Mouse (Mus musculus) limb, embryonic 14.5 days (tissue): ENCODE data around the gene Pck2. TPM values are rescaled to one million over a fixed set of nuclear protein-coding genes. Genes with fewer than 3 reads are reported as not detected.
A peak's percentile ranks its signal among the peaks of the same experiment; 100 is the strongest.

Experiments used
- ATAC-seq: fragments of 200-750 bp; cut with Nextera tagmentation; 2 replicates; pipeline ENCODE4 v1.8.0; 2017; ENCODE audit warnings: low read depth, moderate number of reproducible peaks, moderate TSS enrichment; ENCODE audit not compliant: low FRiP score
- DNase-seq: peaks from one replicate; pipeline ENCODE4 v3.0.0-alpha.2; 2015; ENCODE audit warnings: low spot score
- H3K27ac ChIP-seq: fragments of 300-500 bp; sonication (generic); replicated peaks from 2 replicates; pipeline ENCODE4 v1.5.1; 2014; ENCODE audit warnings: low read depth, mild to moderate bottlenecking, low read length, moderate library complexity, mixed read lengths
- H3K27me3 ChIP-seq: fragments of 300-500 bp; sonication (generic); 2 replicates; pipeline ENCODE4 v1.6.1; 2014; ENCODE audit warnings: low read length, mixed read lengths; ENCODE audit not compliant: control insufficient read depth, insufficient read depth
- H3K36me3 ChIP-seq: fragments of 300-500 bp; sonication (generic); 2 replicates; pipeline ENCODE4 v1.6.1; 2014; ENCODE audit warnings: mild to moderate bottlenecking, low read length, moderate library complexity, mixed read lengths; ENCODE audit not compliant: control insufficient read depth, insufficient read depth
- H3K4me1 ChIP-seq: fragments of 300-500 bp; sonication (generic); 2 replicates; pipeline ENCODE4 v1.6.1; 2014; ENCODE audit warnings: antibody characterized with exemption, low read length, mixed read lengths; ENCODE audit not compliant: control insufficient read depth, insufficient read depth
- H3K4me2 ChIP-seq: fragments of 300-500 bp; sonication (generic); replicated peaks from 2 replicates; pipeline ENCODE4 v1.6.1; 2014; ENCODE audit warnings: low read depth, mild to moderate bottlenecking, low read length, moderate library complexity; ENCODE audit not compliant: severe bottlenecking
- H3K4me3 ChIP-seq: fragments of 300-500 bp; sonication (generic); replicated peaks from 2 replicates; pipeline ENCODE4 v1.5.1; 2014; ENCODE audit warnings: low read length
- H3K9ac ChIP-seq: fragments of 300-500 bp; sonication (generic); 2 replicates; pipeline ENCODE4 v1.6.1; 2014; ENCODE audit warnings: mild to moderate bottlenecking, low read depth, low read length, moderate library complexity; ENCODE audit not compliant: severe bottlenecking
- H3K9me3 ChIP-seq: fragments of 300-500 bp; sonication (generic); 2 replicates; pipeline ENCODE4 v1.6.1; 2016; ENCODE audit warnings: low read length; ENCODE audit not compliant: control insufficient read depth
- POLR2A ChIP-seq: fragments of 200-500 bp; IDR thresholded peaks from 2 replicates; pipeline ENCODE4 v1.8.0; 2012; ENCODE audit warnings: inconsistent platforms, mild to moderate bottlenecking, moderate library complexity, borderline replicate concordance; ENCODE audit not compliant: insufficient read depth, insufficient read length; ENCODE audit errors: extremely low read depth
- WGBS: fragments of 180-500 bp; shearing (Covaris S2); extraction: QIAGEN DNeasy Blood & Tissue Kit; methylation state at CpG from one replicate; pipeline ENCODE4 v1.1.7; 2014; 5-methylcytosine and 5-hydroxymethylcytosine counted together
- polyA plus RNA-seq, 2 experiments: library from polyadenylated mRNA; depleted of rRNA in 1 of 2; stranded (reverse) in 1 of 2; unstranded in 1 of 2; fragments of >200 nt; fragmentation: Nextera tagmentation in 1 of 2; extraction: Ambion mirVana in 1 of 2; gene quantifications; 2 replicates each; pipeline versions ENCODE4 v1.2.1 to v1.2.3; 2012 to 2014

Gene Pck2
- polyA plus RNA-seq, 2 experiments = 22.5 to 39.3 TPM

DNA sequence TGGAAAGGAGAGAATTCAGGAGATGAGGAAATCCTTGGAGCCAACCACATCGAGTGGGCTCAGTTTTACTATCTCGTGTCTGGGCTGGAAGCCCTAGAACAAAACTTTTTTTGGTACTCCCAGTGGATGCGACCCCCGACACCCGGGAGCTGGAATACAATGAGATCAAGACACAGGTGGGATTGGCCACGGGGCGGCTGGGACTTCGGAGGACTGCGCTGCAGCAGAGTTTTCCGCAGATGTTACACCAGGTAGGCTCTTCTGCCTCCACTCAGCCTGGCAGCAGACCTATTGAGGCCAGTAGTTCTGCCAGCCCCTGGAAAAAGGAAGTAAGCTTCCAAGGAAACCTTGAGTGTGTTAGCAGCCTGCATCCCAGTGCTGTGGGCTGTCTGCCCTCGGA is 23.2 kb downstream of the Pck2 start:
- WGBS = 89% methylated on average over 11 of the region's 11 CpGs
- no peak for TF ChIP-seq POLR2A
- peaks cover 49% of the 10 kb centered on the region for H3K36me3 ChIP-seq

DNA sequence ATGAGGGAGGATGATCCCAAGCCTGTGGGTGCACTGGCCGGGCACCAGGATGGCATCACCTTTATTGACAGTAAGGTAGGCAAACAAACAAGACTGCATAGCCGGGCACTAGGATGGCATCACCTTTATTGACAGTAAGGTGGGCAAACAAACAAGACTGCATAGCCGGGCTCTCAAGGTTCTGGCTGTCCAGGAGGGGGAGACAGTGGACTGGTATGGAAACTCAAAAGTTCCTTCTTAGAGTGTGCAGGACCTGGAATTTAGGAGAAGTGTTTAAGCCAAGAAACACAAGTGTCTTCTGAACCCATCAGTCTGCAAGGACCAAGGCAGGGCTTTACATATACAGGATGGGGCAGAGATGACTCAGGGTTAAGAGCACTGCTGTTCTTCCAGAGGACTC is 25.7 kb downstream of the Pck2 start:
- no peak overlapping the region for H3K4me2 ChIP-seq
- no peak overlapping the region for H3K9ac ChIP-seq
- WGBS = 86% methylated on average over 3 of the region's 3 CpGs
- H3K27me3 ChIP-seq = no peaks in the 10 kb centered on the region
- no peak overlapping the region for H3K4me3 ChIP-seq
- no peak overlapping the region for H3K27ac ChIP-seq
- DNase-seq (no peak), ATAC-seq (no peak)
- no peak for TF ChIP-seq POLR2A
- no peaks in the 10 kb centered on the region for H3K9me3 ChIP-seq
- peaks cover 66% of the 10 kb centered on the region for H3K36me3 ChIP-seq
- peaks cover 5% of the 10 kb centered on the region for H3K4me1 ChIP-seq

More for the DNA sequence above, 23.2 kb downstream of the Pck2 start:
- Histone ChIP-seq H3K4me2 (no peak overlapping the region), H3K4me1 (peaks cover 5% of the 10 kb centered on the region), H3K27me3 (no peaks in the 10 kb centered on the region), H3K27ac (no peak overlapping the region), H3K9ac (no peak overlapping the region), H3K9me3 (no peaks in the 10 kb centered on the region), H3K4me3 (no peak overlapping the region)
- DNase-seq (no peak), ATAC-seq (no peak)

DNA sequence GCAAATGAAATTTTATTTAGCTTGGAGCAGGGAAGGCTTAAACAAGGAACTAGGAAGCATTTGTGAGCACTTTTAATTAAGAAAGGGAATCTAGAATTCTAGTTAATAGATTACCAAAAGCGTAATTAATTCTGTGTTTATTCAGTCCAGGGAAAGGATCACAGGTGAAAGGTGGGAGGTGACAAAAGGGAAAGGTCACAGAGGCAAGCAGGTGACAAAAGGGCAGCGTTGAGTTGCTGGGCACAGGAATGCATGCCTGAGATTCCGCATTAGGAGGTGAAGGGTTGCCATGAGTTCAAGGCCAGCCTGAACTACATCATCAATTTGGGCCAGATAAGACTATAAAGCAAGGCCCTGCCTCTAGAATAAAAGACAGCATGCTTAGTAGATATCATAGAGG is 27.4 kb downstream of the Pck2 start:
- no peak overlapping the region for H3K27ac ChIP-seq
- DNase-seq = no peak
- 93% methylated on average over 3 of the region's 3 CpGs for WGBS
- H3K9ac ChIP-seq = no peak overlapping the region
- peaks cover 66% of the 10 kb centered on the region for H3K36me3 ChIP-seq
- ATAC-seq = no peak
- TF ChIP-seq POLR2A = no peak
- no peak overlapping the region for H3K4me3 ChIP-seq
- no peaks in the 10 kb centered on the region for H3K4me1 ChIP-seq
- no peak overlapping the region for H3K4me2 ChIP-seq
- no peaks in the 10 kb centered on the region for H3K27me3 ChIP-seq
- no peaks in the 10 kb centered on the region for H3K9me3 ChIP-seq

GRCm38 (mm10) chr14:55570588-55570987 is 30.5 kb downstream of the Pck2 start:
- ATAC-seq (no peak), DNase-seq (no peak)
- no peaks in the 10 kb centered on the region for H3K9me3 ChIP-seq
- no peak for TF ChIP-seq POLR2A
- H3K9ac ChIP-seq = no peak overlapping the region
- H3K27ac ChIP-seq = no peak overlapping the region
- no peak overlapping the region for H3K4me2 ChIP-seq
- H3K4me3 ChIP-seq = no peak overlapping the region
- no peaks in the 10 kb centered on the region for H3K27me3 ChIP-seq
- H3K4me1 ChIP-seq = no peaks in the 10 kb centered on the region
- peaks cover 43% of the 10 kb centered on the region for H3K36me3 ChIP-seq
- WGBS = 88% methylated on average over 2 of the region's 2 CpGs

GRCm38 (mm10) chr14:55571760-55572159 is 31.7 kb downstream of the Pck2 start:
- peaks cover 31% of the 10 kb centered on the region for H3K36me3 ChIP-seq
- H3K27ac ChIP-seq = no peak overlapping the region
- DNase-seq = no peak
- H3K4me3 ChIP-seq = no peak overlapping the region
- H3K4me2 ChIP-seq = no peak overlapping the region
- no peak for ATAC-seq
- H3K4me1 ChIP-seq = no peaks in the 10 kb centered on the region
- no peak overlapping the region for H3K9ac ChIP-seq
- no peaks in the 10 kb centered on the region for H3K27me3 ChIP-seq
- no peak for TF ChIP-seq POLR2A
- H3K9me3 ChIP-seq = no peaks in the 10 kb centered on the region

DNA sequence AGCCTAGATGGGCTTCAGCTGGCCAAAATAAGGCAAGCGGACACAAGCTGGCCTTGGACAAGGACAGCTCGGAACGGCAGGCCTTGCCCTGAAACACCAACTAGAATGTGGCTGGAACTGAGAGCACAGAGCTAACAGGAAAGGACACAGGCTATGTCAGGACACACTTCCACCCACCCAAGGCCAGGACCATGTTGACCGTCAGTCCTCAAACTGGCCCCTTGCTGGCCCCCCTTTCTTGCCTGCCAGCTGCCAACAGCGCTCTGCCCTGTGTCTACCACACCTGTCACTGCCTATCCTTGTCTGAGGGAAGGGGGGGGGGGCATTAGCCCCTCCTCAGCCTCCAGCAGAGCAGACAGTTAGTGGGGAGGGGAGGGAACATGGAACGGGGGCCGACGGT is 35.2 kb downstream of the Pck2 start, which contains the start of gene Fitm1:
Fitm1 (plus strand) TSS at position 316 of the 400 bp plus-strand sequence.
- H3K4me3 ChIP-seq = peak within 1 kb of the TSS; percentile 7; the same call in 1 of the 2 replicates
- WGBS = 58% methylated on average over 7 of the region's 8 CpGs
- peak; percentile 51; the same call in 1 of the 2 replicates for ATAC-seq
- TF ChIP-seq POLR2A = no peak
- no peaks in the 10 kb centered on the region for H3K9me3 ChIP-seq
- DNase-seq = peak; percentile 18
- no peak within 1 kb of the TSS; the same call in 1 of the 2 replicates for H3K9ac ChIP-seq
- no peaks in the 10 kb centered on the region for H3K27me3 ChIP-seq
- H3K36me3 ChIP-seq = peaks cover 4% of the 10 kb centered on the region; the same call in 1 of the 2 replicates
- peaks cover 9% of the 10 kb centered on the region for H3K4me1 ChIP-seq
- 0 out of 2 replicates have a peak within 1 kb of the TSS, but pooled peaks have one; percentile 19 for H3K27ac ChIP-seq
- H3K4me2 ChIP-seq = no peak within 1 kb of the TSS
